Mouse (Mus musculus) frontal cortex, postnatal 10 days (tissue): Measurements from ENCODE around the gene Ak2.

Experiments used
- DNase-seq, 2 experiments: peaks; one replicate each; pipeline ENCODE4 v3.0.0; 2022; ENCODE audit warnings: low spot score in 2 of 2, mixed read lengths in 1 of 2

The Ak2 gene

GRCm38 (mm10) chr4:128974677-128975076 is 17.1 kb upstream of the Ak2 start:
- no peak for DNase-seq

DNA sequence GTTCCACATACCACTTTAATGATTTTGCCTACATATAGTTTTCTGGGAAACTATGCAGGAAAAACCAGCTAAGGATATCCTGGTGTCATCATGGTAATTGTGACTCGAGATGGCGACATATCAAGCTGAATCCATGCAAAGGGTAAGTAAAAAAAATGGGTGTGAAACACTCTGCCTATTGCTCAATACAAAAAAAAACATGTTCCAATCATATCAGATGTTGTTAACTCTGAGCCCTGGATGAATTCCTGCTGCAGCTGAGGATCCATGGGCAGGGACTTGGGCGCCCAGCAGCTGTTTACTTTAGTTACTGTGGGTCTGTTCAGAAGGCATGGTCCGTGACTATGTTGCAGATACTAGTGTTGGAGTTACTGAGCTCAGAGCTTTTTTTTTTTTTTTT is 15.2 kb upstream of the Ak2 start:
- no peak for DNase-seq

GRCm38 (mm10) chr4:128977217-128977616 is 14.5 kb upstream of the Ak2 start:
- DNase-seq, result no peak

- DNase-seq, result no peak
These were observed 13.1 kb upstream of the Ak2 start for GRCm38 (mm10) chr4:128978634-128979033.

GRCm38 (mm10) chr4:128980890-128981832 is 10.6 kb upstream of the Ak2 start:
- DNase-seq, result no peak

DNA sequence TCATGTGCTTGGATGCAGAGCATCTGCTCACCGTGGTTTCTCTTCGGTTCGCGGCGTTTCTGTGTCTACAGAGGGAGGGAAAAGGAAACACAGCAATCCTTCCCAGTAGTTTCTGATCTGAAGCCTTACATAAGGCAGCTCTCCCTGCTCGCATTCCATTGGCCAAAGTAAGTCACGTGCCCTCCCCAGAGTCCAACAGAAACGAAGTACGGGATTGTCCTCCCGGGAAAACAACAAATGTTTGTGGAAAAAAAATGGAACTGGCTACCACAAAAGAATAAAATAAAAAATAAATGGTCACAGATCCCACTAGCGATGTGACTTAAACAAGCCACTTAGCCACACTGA is 10.0 kb upstream of the Ak2 start:
- no peak for DNase-seq

DNA sequence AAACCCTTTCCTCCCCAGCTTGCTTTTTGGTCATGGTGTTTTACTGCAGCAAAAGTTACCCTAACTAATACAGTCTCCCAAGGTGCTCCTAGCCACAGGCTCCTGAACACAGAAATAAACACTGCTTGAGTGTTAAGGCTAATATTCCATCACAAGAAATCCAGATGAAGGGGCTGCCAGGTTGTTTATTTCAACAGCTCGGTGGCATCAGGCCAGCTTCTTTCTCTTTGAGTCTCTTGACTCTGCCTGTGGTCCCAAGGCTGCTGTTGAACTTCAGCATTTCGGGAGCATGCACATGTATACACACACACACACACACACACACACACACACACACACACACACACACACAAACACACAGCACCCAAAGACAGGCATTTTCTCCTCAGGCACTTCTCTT is 8.6 kb upstream of the Ak2 start:
- no peak for DNase-seq

DNA sequence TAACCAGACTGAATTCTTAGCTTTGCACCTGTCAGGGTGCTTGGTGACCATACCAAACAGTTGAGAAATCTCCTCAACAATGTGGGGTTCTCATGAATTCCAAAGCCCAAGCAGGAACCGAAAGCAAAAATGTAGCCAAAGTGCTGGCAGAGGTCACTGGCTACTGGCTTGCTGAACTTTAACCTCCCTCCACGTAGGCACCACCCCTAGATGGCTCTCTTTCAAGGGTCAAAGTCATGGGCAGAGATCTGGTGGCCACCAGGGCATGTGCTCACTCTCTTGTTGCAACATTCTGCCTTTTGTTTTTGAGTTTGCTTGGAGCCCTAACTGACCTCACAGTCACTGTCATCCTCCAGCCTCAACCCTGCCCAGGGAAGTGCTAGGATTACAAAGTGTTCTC is 8.1 kb upstream of the Ak2 start:
- no peak for DNase-seq

DNA sequence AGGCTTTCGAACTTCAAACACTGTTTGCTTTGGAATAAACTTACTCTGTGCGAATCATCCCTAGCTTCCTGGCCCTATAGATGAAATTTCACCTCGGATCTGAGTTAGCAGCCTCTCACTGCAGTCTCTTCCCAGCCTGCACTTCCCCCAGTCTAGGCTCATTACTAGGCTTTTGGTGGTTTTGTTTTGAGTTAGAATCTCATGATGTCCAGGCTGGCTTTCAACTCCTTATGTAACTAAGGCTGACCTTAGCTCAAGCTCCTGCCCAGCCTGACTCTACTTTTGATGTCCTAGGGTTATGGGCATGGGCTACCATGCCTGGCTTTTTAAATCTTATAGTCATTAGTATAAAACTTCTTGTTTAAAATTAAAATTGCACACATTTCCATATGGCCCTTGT is 7.2 kb upstream of the Ak2 start:
- no peak for DNase-seq

DNA sequence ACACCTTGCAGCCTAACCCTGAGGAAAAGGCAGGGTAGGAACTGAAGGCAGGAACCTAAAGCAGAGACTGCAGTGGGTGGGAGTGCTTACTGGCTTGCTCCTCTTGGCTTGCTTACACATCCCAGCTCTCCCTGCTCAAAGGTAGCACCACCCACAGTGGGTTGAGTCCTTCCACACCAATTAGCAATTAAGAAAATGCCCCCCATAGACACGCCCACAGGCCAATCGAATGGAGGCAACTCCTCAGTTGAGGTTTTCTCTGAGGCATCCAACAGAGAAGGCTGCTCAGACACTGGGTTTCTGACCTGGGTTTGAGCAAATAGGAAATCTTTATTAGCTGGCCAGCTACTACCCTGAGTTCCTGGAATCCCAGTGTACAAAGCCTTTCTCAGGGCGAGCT is 2.8 kb upstream of the Ak2 start:
- DNase-seq, result no peak

- DNase-seq, result no peak
These were observed 2.1 kb upstream of the Ak2 start for GRCm38 (mm10) chr4:128989678-128990077.

DNA sequence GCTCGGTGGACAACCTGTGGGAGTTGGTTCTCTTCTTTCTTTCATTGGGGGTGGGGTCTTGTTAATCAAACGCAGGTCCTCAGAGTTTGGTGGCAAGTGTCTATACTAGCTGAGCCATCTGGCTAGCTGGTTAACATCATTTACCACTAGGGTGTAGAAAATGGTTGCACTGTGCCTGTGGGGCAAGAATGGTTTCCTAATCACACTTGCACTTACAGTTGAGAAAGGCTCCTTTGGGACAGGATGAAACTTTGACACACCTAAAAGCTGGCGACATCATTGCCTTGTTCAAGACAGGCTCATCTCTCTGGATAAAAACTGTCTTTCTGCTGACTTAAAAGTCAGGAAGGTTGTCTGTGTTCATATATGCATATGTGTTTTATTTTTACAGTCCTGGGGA is 418 bp downstream of the Ak2 start:
- no peak for DNase-seq

- DNase-seq, result peak; percentile 90 to 95
These were observed 1.4 kb downstream of the Ak2 start for GRCm38 (mm10) chr4:128993025-128993662.

DNA sequence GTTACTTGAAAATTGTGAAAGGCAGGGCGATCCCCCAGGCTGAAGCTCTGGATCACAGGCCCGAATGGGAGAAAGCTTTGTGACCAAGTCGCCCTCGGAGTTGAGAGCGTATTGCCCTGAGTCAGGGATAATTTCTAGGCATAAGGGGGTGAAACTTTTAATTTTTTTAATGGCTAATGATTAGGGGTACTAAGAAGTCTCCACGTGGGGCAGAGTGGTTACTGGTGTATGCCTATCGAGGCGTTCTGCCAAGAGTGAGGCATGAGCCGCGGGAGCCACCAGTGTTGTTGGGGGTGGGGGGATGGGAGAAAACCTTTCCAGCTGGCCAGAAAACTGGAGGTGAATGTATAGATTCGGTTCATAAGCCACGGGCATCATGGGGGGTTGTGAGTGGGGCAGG is 1.9 kb downstream of the Ak2 start:
- DNase-seq, result no peak

DNA sequence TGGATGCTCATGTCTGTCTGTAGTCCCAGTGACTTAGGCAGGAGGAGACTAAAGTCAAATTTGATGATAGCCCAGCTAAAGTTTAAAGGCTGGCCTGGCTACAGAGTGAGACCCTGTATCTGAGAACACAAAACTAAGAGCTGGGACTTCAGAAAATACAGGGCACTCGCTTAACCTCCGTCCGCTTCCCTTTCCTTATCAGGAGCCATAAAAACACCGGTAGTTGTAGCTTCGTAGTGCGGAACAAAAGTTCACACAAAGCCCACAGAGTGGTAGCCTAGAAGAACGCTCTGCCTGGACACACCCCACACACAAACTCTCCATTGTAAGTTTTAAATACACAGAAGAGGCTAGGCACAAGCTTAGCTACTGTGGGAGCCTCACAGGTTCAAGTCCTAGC is 3.5 kb downstream of the Ak2 start:
- no peak for DNase-seq

DNA sequence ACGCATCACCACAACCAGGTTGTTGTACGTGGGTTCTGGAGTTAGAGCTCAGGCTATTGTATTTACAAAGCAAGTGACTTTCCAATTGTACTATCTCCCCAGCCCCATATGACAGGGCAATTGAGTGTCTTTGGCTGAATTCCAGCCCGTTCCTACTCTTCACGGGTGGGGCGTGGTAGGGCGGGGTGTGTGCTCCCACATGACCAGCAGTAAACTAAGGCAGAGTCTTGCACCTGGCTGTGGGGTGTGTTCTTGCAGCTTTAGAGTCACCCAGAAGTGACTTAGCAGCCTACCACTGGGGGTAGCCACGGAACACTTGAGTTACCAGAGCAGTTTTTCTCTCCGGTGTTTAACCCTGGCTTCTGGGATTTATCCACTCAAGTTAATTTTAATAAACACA is 5.5 kb downstream of the Ak2 start:
- no peak for DNase-seq

DNA sequence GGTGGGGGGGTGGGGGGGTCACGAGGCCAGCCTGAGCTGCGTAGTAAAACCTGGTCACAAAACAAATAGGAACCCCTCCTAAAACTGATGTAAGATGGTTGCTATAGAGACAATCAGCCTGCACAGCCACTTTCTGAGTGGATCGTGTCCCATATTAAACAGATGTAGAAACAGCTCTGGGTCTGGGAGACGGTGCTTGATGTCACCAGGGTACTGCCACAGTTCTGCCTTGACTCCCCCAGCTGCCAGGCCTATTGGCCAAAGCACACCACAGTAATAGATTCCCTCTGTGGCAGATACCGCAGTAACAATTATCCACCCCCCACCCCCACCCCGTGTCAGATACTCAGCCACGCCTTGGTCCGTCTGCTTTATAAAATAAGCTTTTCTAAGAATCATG is 6.6 kb downstream of the Ak2 start:
- DNase-seq, result no peak

GRCm38 (mm10) chr4:129000786-129001185 is 9.0 kb downstream of the Ak2 start:
- DNase-seq, result no peak

- DNase-seq, result no peak
These were observed 12.0 kb downstream of the Ak2 start for GRCm38 (mm10) chr4:129003720-129004119.

DNA sequence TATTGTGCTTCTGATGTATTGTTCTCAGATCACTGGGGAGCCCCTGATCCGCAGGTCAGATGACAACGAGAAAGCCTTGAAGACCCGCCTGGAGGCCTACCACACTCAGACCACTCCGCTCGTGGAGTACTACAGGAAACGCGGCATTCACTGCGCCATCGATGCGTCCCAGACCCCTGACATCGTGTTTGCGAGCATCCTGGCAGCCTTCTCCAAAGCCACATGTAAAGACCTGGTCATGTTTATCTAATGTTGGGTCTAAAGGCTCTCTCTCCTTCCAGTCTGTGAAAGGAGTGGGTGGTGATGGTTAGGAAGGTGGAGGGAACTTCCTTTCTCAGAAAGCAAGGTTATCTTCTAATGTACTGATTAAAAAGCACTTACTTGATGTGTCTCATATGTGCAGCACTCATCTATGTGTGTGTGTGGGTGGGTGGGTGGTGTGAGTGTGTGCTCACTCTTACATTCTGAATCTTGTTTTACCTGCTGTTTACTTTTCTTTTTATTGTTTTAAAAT is 16.3 kb downstream of the Ak2 start:
- no peak for DNase-seq

DNA sequence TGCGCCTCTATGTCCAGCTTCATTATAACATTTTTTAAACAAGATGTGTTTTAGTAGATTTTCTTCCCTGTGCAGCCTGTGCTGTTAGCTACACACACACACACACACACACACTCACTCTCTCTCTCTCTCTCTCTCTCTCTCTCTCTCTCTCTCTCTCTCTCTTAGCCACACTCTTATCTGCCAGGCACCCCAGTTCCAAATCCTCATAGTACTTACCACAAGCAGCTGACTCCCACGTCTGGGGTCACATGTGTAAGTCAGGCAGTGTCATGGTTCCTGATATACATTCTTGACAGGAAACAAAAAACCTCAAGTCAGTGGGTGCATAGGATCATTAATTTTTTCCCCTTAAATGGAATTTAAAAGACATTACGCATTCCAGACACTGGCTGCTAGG is 16.9 kb downstream of the Ak2 start:
- no peak for DNase-seq

DNA sequence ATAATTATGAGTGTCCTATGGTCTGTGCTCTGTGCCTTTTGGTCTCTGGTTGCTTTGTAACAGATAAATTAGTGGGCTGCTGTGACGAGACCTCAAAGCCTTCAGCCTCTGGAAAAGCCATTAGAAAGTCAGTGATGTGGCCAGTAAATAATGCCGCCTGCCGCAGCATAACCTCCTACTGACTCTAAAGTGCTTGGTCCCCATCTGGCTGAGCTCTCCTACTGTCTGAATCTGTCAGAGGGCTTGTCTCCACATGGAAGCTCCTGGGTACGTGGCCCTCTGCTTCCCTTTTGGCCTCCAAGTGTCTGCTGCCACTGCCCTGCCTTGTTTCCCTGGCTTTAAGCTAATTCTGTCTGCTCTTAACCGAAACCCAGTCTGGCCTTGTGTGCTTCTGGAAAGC is 17.8 kb downstream of the Ak2 start:
- no peak for DNase-seq

GRCm38 (mm10) chr4:129011604-129012121 is 19.9 kb downstream of the Ak2 start:
- DNase-seq, result no peak
